Mouse (Mus musculus) cerebellum, postnatal 25 days (tissue): ENCODE measurements at regions not wholly inside any gene's neighbourhood (a gene's known extent, or its start where the extent isn't known, plus 50 kb on each side); places are given as distances from the start of the nearest gene placed in this dataset.
"Not testable (repeated sequence)": the region's sequence is repeated elsewhere in the genome, so short reads cannot be mapped to it uniquely, and the experiment has no call there.

Experiments used
- DNase-seq, 2 experiments: peaks; one replicate each; pipeline ENCODE4 v3.0.0; 2021; ENCODE audit warnings: mixed read lengths in 2 of 2

DNA sequence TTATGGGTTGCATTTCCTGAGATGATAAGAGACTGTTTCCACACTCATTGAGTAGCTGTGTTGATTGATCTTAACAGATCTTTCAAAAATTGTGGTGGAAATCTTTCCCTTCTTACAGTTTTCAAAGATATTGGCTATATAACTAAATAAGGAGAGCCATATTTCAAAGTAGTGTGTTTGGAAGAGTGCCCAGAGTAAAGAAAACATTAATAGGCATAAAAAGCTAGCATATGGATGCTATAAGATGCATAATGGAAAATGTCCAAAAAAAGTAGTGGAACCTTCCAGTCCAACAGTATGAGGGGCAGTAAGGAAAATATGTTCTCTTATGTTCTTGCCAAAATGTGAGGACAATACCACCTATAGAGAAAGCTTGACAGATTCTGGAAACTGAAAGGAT is 137.2 kb upstream of the Speer3 start:
- DNase-seq = no peak

DNA sequence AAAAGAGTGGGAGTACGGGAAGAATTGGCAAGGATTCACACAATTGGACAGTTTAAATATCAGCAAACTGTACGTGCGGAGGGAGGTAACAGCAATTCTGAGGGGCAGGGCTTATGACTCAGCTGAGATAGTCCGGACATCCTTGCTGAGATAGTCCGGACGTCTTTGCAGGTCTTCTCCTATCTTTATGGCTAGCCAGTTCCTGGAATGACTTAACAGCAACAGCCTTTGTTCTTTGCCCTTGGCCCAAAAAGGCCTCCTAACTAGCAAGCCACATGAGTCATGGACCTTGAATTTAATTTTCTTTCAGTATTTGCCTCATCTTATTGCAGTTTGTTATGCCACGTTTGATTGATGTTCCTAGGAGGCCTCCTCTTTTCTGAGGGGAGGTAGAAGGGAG is 133.1 kb upstream of the Speer3 start:
- DNase-seq = not testable (repeated sequence)

DNA sequence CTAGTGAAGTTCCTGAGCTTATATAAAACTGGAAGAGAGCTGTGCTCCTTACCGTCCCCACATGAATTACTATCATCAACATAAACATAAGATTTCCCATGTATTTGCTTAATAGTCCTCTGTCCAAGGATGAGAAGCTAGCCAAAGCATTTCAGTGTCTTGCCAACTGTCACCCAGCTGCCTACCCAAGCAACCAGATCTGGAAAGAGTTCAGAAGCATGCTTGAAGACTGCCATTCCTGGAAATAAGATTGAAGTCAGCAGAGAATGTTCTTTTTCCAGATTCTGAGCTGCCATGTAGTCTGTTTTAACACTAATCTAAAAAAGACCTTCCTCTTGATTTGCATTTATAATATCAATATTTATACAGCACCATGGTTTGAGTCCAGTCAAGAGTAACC is 131.9 kb upstream of the Speer3 start:
- no peak for DNase-seq

DNA sequence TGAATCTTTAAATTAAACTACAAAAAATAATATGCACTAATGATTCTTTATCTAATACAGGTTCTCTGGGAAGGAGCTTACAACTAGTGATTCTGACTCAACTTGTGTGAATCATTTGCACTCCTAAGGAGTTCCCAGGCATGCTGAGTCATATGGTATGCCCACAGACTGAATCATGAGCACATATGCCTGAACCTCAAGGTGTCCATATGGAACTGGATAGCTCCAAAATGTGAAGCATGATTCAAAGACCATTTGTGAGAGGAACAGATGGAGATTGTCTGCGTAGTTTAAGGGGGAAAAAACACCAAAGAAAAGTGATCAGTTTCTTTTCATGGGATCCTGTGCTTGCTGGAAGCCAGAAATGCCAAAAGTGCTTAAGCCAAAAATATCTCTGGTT is 124.0 kb upstream of the Speer3 start:
- peak; percentile 23 to 45 for DNase-seq

DNA sequence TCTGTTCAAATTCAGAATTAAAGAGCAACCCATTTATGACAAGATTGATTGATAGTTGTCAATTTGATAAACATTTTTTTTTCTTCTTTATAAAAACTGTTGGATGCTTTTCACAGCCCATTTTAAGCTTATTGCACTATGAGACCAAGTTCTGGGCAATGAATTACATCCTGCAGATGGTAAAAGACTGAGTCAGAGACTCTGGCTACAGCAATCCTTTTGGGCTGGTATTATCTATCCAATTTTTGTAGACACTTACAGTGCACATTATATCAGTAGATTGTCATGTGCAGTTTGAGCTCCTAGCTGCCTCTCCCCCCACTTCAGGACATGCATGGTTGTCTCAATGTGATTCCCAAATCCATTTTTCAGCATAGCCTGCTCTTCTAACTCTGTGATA is 122.6 kb upstream of the Speer3 start:
- DNase-seq = no peak

DNA sequence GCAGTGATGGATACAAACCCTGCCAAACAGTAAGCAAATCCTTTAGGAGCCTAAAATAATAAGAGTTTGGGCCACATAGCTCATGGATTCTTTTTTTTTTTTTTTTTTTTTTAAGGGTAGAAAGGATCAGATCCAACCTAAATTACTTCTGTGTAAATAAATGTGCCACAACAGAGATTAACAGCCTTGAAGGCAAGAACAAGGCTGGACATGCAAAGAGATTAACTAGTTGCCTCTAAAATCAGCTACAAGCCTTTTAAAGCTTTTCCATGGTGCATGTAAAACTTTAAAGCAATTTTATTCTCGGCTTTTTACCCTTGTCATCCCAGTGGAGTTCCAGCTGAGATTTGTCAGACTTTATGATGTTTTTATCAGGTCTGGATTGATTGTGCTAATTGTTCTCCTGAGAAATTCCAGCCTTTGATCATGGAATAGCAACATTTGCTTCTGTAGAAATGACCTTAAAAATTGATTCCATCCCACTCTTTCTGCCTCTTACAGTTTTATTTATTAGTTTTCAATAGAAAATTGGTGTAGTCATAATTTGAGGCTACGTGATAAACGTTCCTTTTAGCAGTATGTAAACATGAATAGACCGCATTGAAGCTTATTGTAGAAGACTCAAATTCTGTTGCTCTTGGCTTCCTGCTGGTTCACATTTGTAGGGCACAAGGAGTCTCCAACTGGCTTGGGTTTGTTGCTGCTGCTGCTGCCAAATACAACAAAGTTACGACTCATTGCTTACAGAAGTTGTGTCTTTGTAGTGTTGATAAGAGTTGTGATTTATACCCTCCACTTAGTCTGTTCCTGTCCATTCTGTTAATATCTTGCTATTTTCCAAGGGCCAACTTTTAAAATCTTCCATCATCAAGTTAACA is 100.3 kb upstream of the Speer3 start:
- DNase-seq = no peak

DNA sequence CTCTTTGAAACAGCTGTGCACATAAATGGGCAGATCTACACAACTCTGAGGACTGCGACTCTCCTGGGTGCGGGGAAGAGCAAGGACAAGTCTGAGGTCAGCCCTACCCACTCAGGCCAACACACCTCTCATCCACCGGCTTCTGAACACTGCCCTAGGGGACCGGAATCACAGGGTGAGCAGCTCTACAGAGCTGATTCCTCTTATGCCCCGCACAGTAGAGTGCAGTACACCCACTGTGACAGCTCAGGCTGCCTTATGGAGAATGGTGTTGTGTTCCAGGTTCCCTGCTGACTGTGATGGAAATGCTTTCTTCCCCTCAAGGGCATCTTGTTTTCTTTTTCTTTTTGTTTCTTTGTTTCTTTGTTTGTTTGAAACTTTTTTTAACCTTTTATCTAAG is 96.6 kb upstream of the Speer3 start:
- DNase-seq = peak; percentile 12 to 15
